Mouse (Mus musculus) liver, embryonic 14 days (tissue): Measurements from ENCODE around the gene Olfr1330. TPM values are rescaled to one million over a fixed set of nuclear protein-coding genes. Genes with fewer than 3 reads are reported as not detected.

Source experiments
- polyA plus RNA-seq: library from polyadenylated mRNA; depleted of rRNA; stranded (reverse); fragments of >200 nt; gene quantifications from 2 replicates; pipeline ENCODE4 v1.2.3, GENCODE M21; 2012; rRNA removed

The Olfr1330 gene
- polyA plus RNA-seq: not detected in 2 replicates

GRCm38 (mm10) chr4:118888297-118888696 lies at the start of gene Olfr1330:
TSS of gene Olfr1330 (plus strand) at chr4:118888597.

GRCm38 (mm10) chr4:118864349-118864748 lies 24.0 kb upstream of the Olfr1330 start, which contains the start of gene Olfr1331:
TSS of gene Olfr1331 (plus strand) at chr4:118864649.

GRCm38 (mm10) chr4:118917365-118917764 lies 29.0 kb downstream of the Olfr1330 start, which contains the start of gene Olfr1329:
TSS of gene Olfr1329 (minus strand) at chr4:118917465.

GRCm38 (mm10) chr4:118938512-118938911 lies 50.1 kb downstream of the Olfr1330 start, which contains the start of gene Olfr1328:
TSS of gene Olfr1328 (minus strand) at chr4:118938612.

Other genes with a start within 250 kb of the Olfr1330 start
- gene Olfr62, start 229.6 kb upstream of the Olfr1330 start, polyA plus RNA-seq: not detected in 2 replicates
- gene Olfr1342, start 195.8 kb upstream of the Olfr1330 start, polyA plus RNA-seq: not detected in 2 replicates
- gene Olfr1341, start 185.1 kb upstream of the Olfr1330 start, polyA plus RNA-seq: not detected in 2 replicates
- not detected in 2 replicates for gene Olfr1340, start 168.5 kb upstream of the Olfr1330 start, polyA plus RNA-seq
- not detected in 2 replicates for gene Olfr1339, start 156.4 kb upstream of the Olfr1330 start, polyA plus RNA-seq
- gene Olfr1338, start 129.9 kb upstream of the Olfr1330 start, polyA plus RNA-seq: not detected in 2 replicates
- not detected in 2 replicates for gene Olfr1337, start 106.0 kb upstream of the Olfr1330 start, polyA plus RNA-seq
- gene Olfr1335, start 78.7 kb upstream of the Olfr1330 start, polyA plus RNA-seq: not detected in 2 replicates
- not detected in 2 replicates for gene Olfr1333, start 52.3 kb upstream of the Olfr1330 start, polyA plus RNA-seq
- gene Olfr1331, start 23.9 kb upstream of the Olfr1330 start, polyA plus RNA-seq: not detected in 2 replicates
- gene Olfr1329, start 28.9 kb downstream of the Olfr1330 start, polyA plus RNA-seq: not detected in 2 replicates
- gene Olfr1328, start 50.0 kb downstream of the Olfr1330 start, polyA plus RNA-seq: not detected in 2 replicates
- not detected in 2 replicates for gene Lao1, start 73.0 kb downstream of the Olfr1330 start, polyA plus RNA-seq
- 131 and 168 TPM in 2 replicates for gene Slc2a1, start 220.1 kb downstream of the Olfr1330 start, polyA plus RNA-seq